Mouse (Mus musculus) limb, embryonic 12.5 days (tissue): Measurements from ENCODE around the gene Unk. TPM values are rescaled to one million over a fixed set of nuclear protein-coding genes. Genes with fewer than 3 reads are reported as not detected.
A peak's percentile ranks its signal among the peaks of the same experiment; 100 is the strongest.

Experiments
- ATAC-seq: fragments of 200-750 bp; cut with Nextera tagmentation; 2 replicates; pipeline ENCODE4 v1.8.0; 2017; ENCODE audit warnings: low read depth, moderate TSS enrichment; ENCODE audit not compliant: insufficient number of reproducible peaks, insufficient read depth, low FRiP score, low TSS enrichment
- H3K27ac ChIP-seq: fragments of 300-500 bp; sonication (generic); 2 replicates; pipeline ENCODE4 v1.5.1; 2016; ENCODE audit warnings: mild to moderate bottlenecking, moderate library complexity
- H3K27me3 ChIP-seq: fragments of 300-500 bp; sonication (generic); 2 replicates; pipeline ENCODE4 v1.6.1; 2016; ENCODE audit warnings: mild to moderate bottlenecking, moderate library complexity
- H3K36me3 ChIP-seq: fragments of 300-500 bp; sonication (generic); 2 replicates; pipeline ENCODE4 v1.6.1; 2016; ENCODE audit warnings: mild to moderate bottlenecking, moderate library complexity
- H3K4me1 ChIP-seq: fragments of 300-500 bp; sonication (generic); replicated peaks from 2 replicates; pipeline ENCODE4 v1.6.1; 2016
- H3K4me2 ChIP-seq: fragments of 300-500 bp; sonication (generic); 2 replicates; pipeline ENCODE4 v1.6.1; 2016; ENCODE audit warnings: mild to moderate bottlenecking, moderate library complexity
- H3K4me3 ChIP-seq: fragments of 300-500 bp; sonication (generic); replicated peaks from 2 replicates; pipeline ENCODE4 v1.5.1; 2016; ENCODE audit warnings: mild to moderate bottlenecking
- H3K9ac ChIP-seq: fragments of 300-500 bp; sonication (generic); replicated peaks from 2 replicates; pipeline ENCODE4 v1.6.1; 2016; ENCODE audit warnings: mild to moderate bottlenecking, moderate library complexity
- H3K9me3 ChIP-seq: fragments of 300-500 bp; sonication (generic); 2 replicates; pipeline ENCODE4 v1.6.1; 2016; ENCODE audit warnings: mild to moderate bottlenecking, moderate library complexity
- WGBS: fragments of 180-500 bp; shearing (Covaris S2); methylation state at CpG from one replicate; pipeline ENCODE4 v1.1.7; 2016; 5-methylcytosine and 5-hydroxymethylcytosine counted together
- polyA plus RNA-seq: library from polyadenylated mRNA; unstranded; fragments of >200 nt; fragmentation: Nextera tagmentation; extraction: Ambion mirVana; gene quantifications from 2 replicates; pipeline ENCODE4 v1.2.1, GENCODE M21; 2016

Gene Unk
- polyA plus RNA-seq, 1 experiment from 2014 or later, result 50.0 TPM

- no peak overlapping the region for H3K27ac ChIP-seq
- WGBS, result 87% methylated on average over 12 of the region's 12 CpGs
These were observed 35.2 kb downstream of the Unk start for GRCm38 (mm10) chr11:116065345-116065744.

GRCm38 (mm10) chr11:116071510-116071909 is 41.4 kb downstream of the Unk start:
- no peaks in the 10 kb centered on the region for H3K9me3 ChIP-seq
- no peak overlapping the region for H3K9ac ChIP-seq
- 0 out of 2 replicates have a peak, but pooled peaks cover 5% of the 10 kb centered on the region for H3K4me1 ChIP-seq
- H3K36me3 ChIP-seq, result no peaks in the 10 kb centered on the region
- no peak overlapping the region for H3K27ac ChIP-seq
- H3K4me3 ChIP-seq, result no peak overlapping the region
- WGBS, result 72% methylated on average over 5 of the region's 5 CpGs
- no peak for ATAC-seq
- no peak overlapping the region for H3K4me2 ChIP-seq
- H3K27me3 ChIP-seq, result no peaks in the 10 kb centered on the region

More at GRCm38 (mm10) chr11:116065345-116065744, 35.2 kb downstream of the Unk start:
- Histone ChIP-seq H3K4me3 (no peak overlapping the region), H3K27me3 (no peaks in the 10 kb centered on the region), H3K4me1 (no peaks in the 10 kb centered on the region), H3K9me3 (no peaks in the 10 kb centered on the region), H3K36me3 (peaks cover 29% of the 10 kb centered on the region), H3K9ac (no peak overlapping the region), H3K4me2 (no peak overlapping the region)
- no peak for ATAC-seq

GRCm38 (mm10) chr11:116072608-116073007 is 42.5 kb downstream of the Unk start:
- no peak overlapping the region for H3K4me2 ChIP-seq
- WGBS, result 82% methylated on average over 3 of the region's 3 CpGs
- H3K9me3 ChIP-seq, result no peaks in the 10 kb centered on the region
- no peak overlapping the region for H3K4me3 ChIP-seq
- H3K36me3 ChIP-seq, result no peaks in the 10 kb centered on the region
- no peak for ATAC-seq
- H3K27me3 ChIP-seq, result no peaks in the 10 kb centered on the region
- H3K27ac ChIP-seq, result no peak overlapping the region
- 0 out of 2 replicates have a peak, but pooled peaks cover 6% of the 10 kb centered on the region for H3K4me1 ChIP-seq
- H3K9ac ChIP-seq, result no peak overlapping the region

DNA sequence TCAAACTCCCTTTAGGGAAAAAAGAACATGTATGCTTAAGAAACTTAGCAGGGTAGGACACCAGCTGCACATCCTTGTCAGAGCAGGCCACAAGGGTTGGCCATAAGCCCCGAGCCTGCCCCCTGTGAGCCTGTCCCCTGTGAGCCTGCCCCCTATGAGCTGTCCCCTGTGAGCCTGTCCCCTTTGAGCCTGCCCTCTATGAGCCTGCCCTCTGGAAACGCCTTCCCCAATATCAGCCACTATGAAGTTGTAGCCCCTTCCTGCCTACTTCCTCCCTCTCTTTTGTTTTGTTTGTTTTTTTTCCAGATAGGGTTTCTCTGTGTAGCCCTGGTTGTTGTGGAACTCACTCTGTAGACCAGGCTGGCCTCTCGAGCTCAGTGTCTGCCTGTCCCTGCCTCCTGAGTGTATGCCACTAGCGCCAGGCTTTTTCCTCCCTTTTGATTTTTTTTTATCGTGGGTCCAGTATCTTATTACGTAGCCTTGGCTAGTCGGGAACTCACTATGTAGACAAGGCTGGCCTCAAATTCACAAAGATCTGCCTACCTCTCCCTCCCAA is 44.4 kb downstream of the Unk start:
- peaks cover 19% of the 10 kb centered on the region for H3K4me1 ChIP-seq
- no peak overlapping the region for H3K27ac ChIP-seq
- H3K27me3 ChIP-seq, result no peaks in the 10 kb centered on the region
- no peak for ATAC-seq
- H3K4me3 ChIP-seq, result no peak overlapping the region
- no peak overlapping the region for H3K9ac ChIP-seq
- no peaks in the 10 kb centered on the region for H3K9me3 ChIP-seq
- 64% methylated on average over 7 of the region's 7 CpGs for WGBS
- H3K36me3 ChIP-seq, result peaks cover 10% of the 10 kb centered on the region
- H3K4me2 ChIP-seq, result no peak overlapping the region

DNA sequence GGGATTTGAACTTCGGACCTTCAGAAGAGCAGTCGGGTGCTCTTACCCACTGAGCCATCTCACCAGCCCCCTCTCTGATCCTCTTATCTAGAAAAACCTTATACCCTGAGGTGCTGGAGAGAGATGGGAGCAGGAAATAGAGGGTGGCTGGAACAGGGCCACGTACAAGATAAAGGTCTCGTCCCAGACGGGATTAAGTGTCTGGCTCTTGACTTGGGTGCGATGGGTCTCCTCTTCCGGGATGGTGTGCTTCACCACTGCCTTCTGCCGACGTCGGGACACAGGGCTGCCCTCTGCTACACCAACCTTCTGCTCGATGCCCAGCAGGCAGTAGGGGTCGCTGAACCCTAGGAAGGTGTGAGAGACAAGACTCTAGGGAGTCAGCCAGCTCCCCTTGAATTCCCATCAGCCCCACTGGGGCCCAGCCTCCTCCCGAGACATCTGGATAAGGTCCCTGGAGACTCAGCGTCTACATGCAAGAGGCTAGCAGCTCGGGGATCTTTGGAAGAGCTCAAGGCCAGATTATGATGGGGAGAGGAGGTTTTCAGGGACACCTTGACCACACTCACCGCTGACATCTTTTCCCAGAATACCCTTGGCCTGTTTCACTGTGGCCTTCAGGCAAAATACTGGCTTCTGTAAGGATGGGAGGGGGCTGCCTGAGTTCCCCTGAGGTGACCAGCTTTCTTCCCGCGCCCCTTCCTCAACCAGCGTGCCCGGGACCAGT is 45.6 kb downstream of the Unk start:
- Histone ChIP-seq H3K9ac (no peak overlapping the region), H3K36me3 (peaks cover 21% of the 10 kb centered on the region), H3K9me3 (no peaks in the 10 kb centered on the region), H3K4me2 (no peak overlapping the region), H3K27ac (no peak overlapping the region), H3K4me1 (peaks cover 19% of the 10 kb centered on the region), H3K27me3 (no peaks in the 10 kb centered on the region), H3K4me3 (no peak overlapping the region)
- ATAC-seq, result no peak
- WGBS, result 57% methylated on average over 20 of the region's 20 CpGs

GRCm38 (mm10) chr11:116076266-116076540 is 46.1 kb downstream of the Unk start:
- H3K27ac ChIP-seq, result no peak overlapping the region
- H3K4me1 ChIP-seq, result peaks cover 19% of the 10 kb centered on the region
- no peaks in the 10 kb centered on the region for H3K9me3 ChIP-seq
- no peaks in the 10 kb centered on the region for H3K27me3 ChIP-seq
- H3K4me3 ChIP-seq, result no peak overlapping the region
- 66% methylated on average over 7 of the region's 7 CpGs for WGBS
- H3K9ac ChIP-seq, result no peak overlapping the region
- no peak for ATAC-seq
- H3K4me2 ChIP-seq, result no peak overlapping the region
- peaks cover 26% of the 10 kb centered on the region for H3K36me3 ChIP-seq

- Histone ChIP-seq H3K4me2 (peak overlapping the region; percentile 18; the same call in 1 of the 2 replicates), H3K27me3 (no peaks in the 10 kb centered on the region), H3K27ac (0 out of 2 replicates have a peak overlapping the region, but pooled peaks have one; percentile 5), H3K36me3 (peaks cover 33% of the 10 kb centered on the region), H3K9me3 (no peaks in the 10 kb centered on the region), H3K4me3 (no peak overlapping the region; the same call in 1 of the 2 replicates), H3K4me1 (peaks cover 19% of the 10 kb centered on the region), H3K9ac (no peak overlapping the region)
- WGBS, result 82% methylated on average over 7 of the region's 7 CpGs
- no peak for ATAC-seq
These were observed 46.7 kb downstream of the Unk start for GRCm38 (mm10) chr11:116076836-116077235.

DNA sequence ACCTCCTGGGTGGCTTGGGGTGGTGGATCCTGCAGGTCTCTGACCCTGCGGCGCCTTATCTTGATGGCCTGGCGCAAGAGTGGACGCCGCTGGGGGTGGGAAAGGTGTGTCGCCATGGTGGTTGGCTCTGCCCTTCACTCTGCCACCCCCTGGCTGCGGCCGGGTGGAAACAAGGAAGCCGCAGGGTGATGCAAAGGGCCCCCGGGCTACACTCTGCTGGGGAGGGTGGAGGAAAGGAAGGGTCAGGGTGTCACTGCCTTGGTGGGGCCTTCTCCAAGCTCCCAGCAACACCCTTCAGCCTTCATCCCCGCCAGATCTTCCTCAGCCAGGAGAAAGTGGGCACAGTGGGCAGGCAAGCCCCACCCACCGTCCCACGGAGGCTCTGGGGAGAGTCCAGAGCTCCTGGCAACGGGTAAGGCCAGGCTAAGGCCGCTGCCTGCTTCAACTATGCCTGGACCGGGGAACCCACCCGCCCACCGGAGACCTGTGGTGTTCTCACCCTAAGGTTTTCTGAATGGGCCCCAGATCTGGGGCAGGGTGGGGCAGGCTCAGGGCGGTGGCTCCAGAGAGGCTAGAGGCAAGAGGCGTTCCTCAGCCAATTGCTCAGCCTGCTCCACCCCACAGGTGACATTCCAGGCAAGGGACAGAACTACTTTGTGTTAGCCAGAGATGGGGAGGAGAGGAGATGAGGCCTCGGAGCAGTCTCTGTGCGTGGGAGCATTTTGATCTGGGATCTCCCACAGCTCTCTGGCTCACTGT is 47.5 kb downstream of the Unk start, which contains the start of gene Unc13d:
TSS of gene Unc13d (minus strand) at position 516 of the 759 bp plus-strand sequence.
- Histone ChIP-seq H3K36me3 (peaks cover 41% of the 10 kb centered on the region), H3K27me3 (no peaks in the 10 kb centered on the region), H3K4me1 (peaks cover 19% of the 10 kb centered on the region), H3K4me2 (peak within 1 kb of the TSS; percentile 46), H3K9me3 (no peaks in the 10 kb centered on the region), H3K4me3 (peak within 1 kb of the TSS; percentile 26), H3K9ac (no peak within 1 kb of the TSS; the same call in 1 of the 2 replicates), H3K27ac (peak within 1 kb of the TSS; percentile 50; the same call in 1 of the 2 replicates)
- ATAC-seq, result no peak
- WGBS, result 65% methylated on average over 22 of the region's 22 CpGs

- peaks cover 19% of the 10 kb centered on the region for H3K4me1 ChIP-seq
- no peaks in the 10 kb centered on the region for H3K27me3 ChIP-seq
- peak overlapping the region; percentile 46 for H3K4me2 ChIP-seq
- WGBS, result 8% methylated on average over 16 of the region's 16 CpGs
- H3K36me3 ChIP-seq, result peaks cover 45% of the 10 kb centered on the region
- no peak for ATAC-seq
- peak overlapping the region; percentile 12; the same call in 1 of the 2 replicates for H3K27ac ChIP-seq
- no peak overlapping the region for H3K9ac ChIP-seq
- no peaks in the 10 kb centered on the region for H3K9me3 ChIP-seq
- peak overlapping the region; percentile 26 for H3K4me3 ChIP-seq
These were observed 48.1 kb downstream of the Unk start for GRCm38 (mm10) chr11:116078221-116078620.

GRCm38 (mm10) chr11:116078676-116079320 is 48.7 kb downstream of the Unk start:
- Histone ChIP-seq H3K9ac (no peak overlapping the region; the same call in 1 of the 2 replicates), H3K27me3 (no peaks in the 10 kb centered on the region), H3K27ac (peak overlapping the region; percentile 50; the same call in 1 of the 2 replicates), H3K36me3 (peaks cover 51% of the 10 kb centered on the region), H3K4me3 (no peak overlapping the region), H3K9me3 (no peaks in the 10 kb centered on the region), H3K4me1 (peaks cover 19% of the 10 kb centered on the region), H3K4me2 (no peak overlapping the region)
- 33% methylated on average over 10 of the region's 10 CpGs for WGBS
- ATAC-seq, result no peak

DNA sequence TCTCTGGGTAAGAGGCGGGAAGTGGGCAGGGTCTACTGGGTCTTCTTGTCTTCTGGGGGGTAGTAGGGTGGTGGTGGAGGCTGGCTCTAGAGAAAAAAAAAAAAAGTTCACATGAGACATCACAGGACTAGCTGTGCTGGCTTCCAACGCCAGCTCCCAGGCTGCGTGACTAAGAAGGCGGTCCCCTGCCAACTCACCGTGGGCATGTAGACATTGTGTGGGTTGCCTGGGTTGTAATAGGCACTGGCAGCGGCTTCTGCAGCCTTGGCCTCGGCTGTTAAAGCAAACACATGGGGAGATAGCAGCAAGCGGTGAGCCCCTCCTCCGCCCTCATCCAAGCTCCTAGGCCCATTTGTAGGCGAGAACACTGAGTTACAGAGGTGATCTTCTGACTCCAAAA is 49.4 kb downstream of the Unk start:
- H3K4me2 ChIP-seq, result no peak overlapping the region
- WGBS, result 81% methylated on average over 10 of the region's 10 CpGs
- no peak for ATAC-seq
- no peaks in the 10 kb centered on the region for H3K27me3 ChIP-seq
- H3K4me3 ChIP-seq, result no peak overlapping the region
- peak overlapping the region; percentile 50; the same call in 1 of the 2 replicates for H3K27ac ChIP-seq
- peaks cover 57% of the 10 kb centered on the region for H3K36me3 ChIP-seq
- H3K9ac ChIP-seq, result no peak overlapping the region
- H3K4me1 ChIP-seq, result peaks cover 19% of the 10 kb centered on the region
- no peaks in the 10 kb centered on the region for H3K9me3 ChIP-seq
